Mouse (Mus musculus) brain, adult 2 months (tissue): ENCODE results near the gene Fundc1.
"Not testable (repeated sequence)": the region's sequence is repeated elsewhere in the genome, so short reads cannot be mapped to it uniquely, and the experiment has no call there.

Experiments
- DNase-seq: peaks from one replicate; pipeline ENCODE4 v3.0.0; 2011; ENCODE audit warnings: low read depth, low spot score

Gene Fundc1

DNA sequence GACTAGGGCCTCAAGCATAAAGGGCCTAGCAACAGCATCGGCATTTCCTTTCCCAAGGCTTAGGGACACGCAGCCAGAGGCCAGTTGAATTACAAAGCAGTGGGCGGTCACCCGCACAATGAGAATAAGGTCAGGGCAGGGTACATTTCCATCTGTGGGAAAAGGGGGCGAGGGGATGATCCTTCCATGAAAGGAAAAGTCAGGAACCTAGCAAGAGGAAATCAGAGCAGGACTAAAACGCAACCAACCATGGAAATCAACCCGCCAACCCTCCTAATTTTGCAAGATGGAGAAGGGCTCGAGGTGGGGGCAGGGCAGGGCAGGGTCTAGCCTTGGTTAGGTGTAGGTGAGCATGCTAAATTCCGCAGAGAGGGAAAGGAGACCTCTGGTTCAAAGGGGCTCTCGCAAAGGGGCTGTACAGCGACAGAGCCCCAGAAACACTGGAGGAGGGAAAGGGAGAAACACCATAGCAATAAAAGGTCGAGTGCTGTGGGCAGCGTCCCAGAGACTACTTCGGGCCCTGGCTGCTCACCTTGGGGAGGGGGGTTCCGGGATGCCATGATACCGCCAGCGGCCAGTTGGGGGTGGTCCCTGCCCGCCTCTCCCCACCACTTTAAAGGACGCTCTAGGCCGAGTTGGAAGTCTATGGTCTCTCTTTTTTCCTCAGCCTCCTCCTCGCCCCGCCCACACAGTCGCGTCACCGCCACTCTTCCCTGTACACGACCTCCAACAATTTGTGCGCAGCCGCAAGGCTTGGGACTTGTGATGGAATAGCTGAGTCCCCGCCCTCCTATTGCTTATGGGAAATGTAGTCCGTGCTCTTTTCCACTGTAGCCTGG, at the start of gene Fundc1:
Gene Fundc1 (minus strand): TSS at position 705 of the 839 bp plus-strand sequence.
- peak; percentile 98 for DNase-seq

DNA sequence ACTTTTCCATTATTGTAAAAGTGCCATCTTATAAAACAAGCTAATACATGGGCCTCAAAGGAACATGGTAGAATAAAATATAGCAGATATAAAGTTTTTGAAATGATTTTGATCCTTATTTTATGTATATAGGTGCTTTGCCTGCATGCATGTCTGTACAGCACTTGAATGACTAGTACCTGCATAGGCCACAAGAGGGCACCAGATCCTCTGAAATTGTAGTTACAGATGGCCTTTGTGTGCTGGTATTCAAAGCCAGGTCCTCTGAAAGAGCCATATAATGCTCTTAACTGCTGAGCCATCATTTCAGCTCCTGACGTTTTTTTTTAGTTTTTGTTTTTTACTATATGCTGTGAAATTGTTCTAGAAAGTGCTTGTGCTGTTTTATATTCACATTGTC, 39.1 kb upstream of the Fundc1 start:
- no peak for DNase-seq

DNA sequence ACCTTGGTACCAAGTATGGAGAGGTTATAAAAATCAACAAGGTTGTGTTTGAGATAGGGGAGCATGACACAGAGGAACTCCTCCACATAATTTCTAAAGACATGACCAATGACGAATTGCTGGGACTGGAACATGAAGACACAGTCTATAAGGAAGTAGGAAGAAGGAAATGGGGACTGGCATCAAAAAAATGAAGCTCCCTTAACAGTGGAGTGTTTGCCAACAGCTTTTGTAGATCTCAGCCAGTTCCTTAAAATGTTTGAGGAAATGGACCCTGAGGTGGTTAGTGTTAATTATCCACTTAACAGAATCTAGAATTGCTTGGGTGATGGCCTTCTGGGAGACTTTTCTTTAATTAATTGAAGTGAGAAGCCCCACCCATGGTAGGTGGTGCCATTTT, 36.6 kb upstream of the Fundc1 start:
- DNase-seq, result no peak

GRCm38 (mm10) chrX:17607668-17608067, 35.5 kb upstream of the Fundc1 start:
- no peak for DNase-seq

GRCm38 (mm10) chrX:17593331-17593730, 21.2 kb upstream of the Fundc1 start:
- DNase-seq, result no peak

DNA sequence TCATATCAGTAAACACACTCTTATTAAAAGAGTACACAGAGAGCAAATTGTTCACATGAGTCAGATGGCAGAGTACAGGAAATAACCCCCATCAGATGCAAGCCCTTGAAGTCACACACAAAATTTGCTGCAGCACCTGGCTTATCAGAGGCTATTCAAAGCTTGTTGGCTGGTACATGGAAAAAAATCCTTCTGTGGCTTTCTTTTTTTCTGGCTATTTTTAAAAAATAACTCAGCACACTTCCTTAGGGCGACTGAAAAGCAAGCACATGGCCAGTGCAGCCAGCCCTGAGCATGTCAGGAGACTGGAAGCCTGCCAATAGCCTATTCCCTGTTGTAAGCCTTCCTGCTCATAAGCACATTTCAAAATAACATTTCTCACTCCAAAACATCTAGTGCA, 18.6 kb upstream of the Fundc1 start:
- peak; percentile 97 for DNase-seq

- no peak for DNase-seq
Observed at GRCm38 (mm10) chrX:17571271-17571620, 879 bp downstream of the Fundc1 start.

- peak; percentile 33 for DNase-seq
Observed at GRCm38 (mm10) chrX:17568670-17569069, 3.5 kb downstream of the Fundc1 start.

- peak; percentile 58 for DNase-seq
Observed at GRCm38 (mm10) chrX:17565743-17566142, 6.4 kb downstream of the Fundc1 start.

- no peak for DNase-seq
Observed at GRCm38 (mm10) chrX:17564732-17565131, 7.4 kb downstream of the Fundc1 start.

GRCm38 (mm10) chrX:17558746-17559145, 13.4 kb downstream of the Fundc1 start:
- no peak for DNase-seq

- no peak for DNase-seq
Observed at GRCm38 (mm10) chrX:17554488-17554887, 17.6 kb downstream of the Fundc1 start.

GRCm38 (mm10) chrX:17551586-17551985, 20.5 kb downstream of the Fundc1 start:
- not testable (repeated sequence) for DNase-seq

DNA sequence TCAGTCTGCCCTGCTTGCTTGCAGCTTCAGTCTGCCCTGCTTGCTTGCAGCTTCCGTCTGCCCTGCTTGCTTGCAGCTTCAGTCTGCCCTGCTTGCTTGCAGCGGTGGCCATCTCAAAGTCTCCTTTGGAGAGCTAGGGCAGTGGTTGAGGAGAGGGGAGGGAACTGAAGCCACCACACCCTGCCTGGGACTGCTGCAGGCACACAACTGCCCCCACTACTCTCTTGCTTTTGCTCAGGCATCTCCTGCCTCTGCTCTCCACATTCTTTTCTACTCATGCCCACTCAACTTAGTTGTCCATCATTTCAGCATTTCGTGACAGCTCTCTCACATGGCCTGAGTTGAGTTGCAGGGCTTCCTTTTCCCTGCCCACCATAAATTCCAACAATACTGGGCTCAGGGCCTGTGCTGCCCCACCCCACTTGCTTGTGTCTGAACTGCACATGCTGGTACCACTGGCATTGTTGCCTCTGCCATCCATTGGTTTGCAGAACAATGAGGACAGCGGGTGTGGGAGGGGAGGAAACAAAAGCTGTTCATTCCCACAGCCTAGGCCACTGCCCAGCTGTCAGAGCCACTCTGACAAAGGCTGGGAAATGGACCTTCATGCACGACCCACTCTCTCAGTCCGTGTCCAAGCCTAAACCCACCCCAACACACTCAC, 24.9 kb downstream of the Fundc1 start:
- DNase-seq, result peak; percentile 86

GRCm38 (mm10) chrX:17544860-17545492, 27.1 kb downstream of the Fundc1 start:
- DNase-seq, result peak; percentile 24

- no peak for DNase-seq
Observed at GRCm38 (mm10) chrX:17537701-17538100, 34.4 kb downstream of the Fundc1 start.

GRCm38 (mm10) chrX:17527008-17527407, 45.1 kb downstream of the Fundc1 start:
- no peak for DNase-seq

- no peak for DNase-seq
Observed at GRCm38 (mm10) chrX:17521221-17521716, 50.9 kb downstream of the Fundc1 start.

DNA sequence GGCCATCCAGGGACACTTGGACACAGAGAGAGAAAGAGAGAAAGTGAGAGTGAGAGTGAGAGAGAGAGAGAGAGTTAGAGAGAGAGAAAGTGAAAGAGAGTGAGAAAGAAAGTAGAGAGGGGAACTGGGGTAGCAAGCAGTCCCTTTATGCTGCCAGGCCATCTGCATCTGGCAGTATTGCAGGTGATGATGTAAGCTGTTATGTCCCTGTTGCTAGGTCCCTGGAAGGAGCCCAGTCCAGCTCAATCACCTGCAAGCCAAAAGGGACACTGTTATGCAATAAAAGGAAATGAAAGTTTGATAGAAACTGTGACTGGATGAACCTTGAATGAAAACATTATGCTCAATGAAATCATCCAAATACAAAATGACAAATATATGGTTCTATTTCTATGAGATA, 52.0 kb downstream of the Fundc1 start:
- DNase-seq, result peak; percentile 57

DNA sequence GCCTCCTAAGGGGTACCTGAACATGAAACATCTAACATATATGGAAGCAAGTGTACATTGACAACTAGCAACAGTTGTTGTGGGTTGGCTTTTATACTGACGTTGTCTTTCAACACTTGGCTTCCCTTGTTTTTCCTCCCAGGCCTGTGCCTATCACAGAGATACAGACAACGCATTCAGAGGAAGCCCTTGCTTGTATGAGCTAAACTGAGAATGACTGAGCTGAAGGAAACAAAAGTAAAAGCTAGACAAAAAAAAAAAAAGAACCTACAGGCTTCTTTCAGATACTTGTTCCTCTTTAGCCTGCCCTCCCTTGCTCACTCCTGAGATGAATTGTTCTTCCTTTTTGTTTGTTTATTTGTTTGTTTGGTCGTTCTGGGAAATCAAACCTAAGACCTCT, 58.1 kb downstream of the Fundc1 start:
- DNase-seq, result no peak

DNA sequence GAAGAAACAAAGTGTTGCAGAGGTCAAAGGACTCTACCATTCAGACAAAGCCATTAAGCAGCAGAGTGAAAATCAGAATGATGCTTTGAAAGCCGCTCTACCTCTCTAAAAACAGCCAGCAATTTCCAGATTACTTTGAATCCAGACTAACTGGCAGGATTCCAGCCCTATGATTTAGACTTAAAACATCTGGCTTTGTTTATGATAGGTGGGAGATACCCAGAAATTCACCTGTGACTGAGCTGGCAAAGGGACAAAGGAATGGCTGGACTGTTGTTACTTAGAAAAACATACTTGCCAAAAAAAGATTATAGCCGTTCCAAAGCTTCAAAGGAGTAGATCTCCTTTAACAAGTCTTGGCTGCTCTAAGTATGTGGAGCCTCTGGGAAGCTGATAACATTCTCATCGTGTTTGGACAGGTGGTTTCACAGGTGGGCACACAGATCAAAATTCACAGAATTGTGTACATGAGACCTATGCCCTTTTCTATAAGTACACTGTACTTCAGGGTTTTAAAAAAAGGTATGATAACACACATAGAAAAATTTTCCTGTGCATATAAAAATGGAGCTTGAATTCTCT, 60.0 kb downstream of the Fundc1 start:
- no peak for DNase-seq
